Mouse (Mus musculus): ENCODE results near the gene Fgf22.

DNA sequence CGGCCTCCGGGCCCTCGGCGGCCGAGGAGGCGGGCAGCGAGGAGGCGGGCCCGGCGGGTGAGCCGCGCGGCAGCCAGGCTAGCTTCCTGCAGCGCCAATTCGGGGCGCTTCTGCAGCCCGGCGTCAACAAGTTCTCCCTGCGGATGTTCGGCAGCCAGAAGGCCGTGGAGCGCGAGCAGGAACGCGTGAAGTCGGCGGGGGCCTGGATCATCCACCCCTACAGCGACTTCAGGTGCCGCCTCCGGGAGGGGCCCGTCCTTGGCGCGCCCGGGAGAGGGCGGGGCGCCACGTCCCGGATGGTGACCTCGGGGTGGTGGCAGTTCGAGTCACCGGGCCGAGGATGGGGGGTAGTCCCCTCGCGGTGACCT, 37.9 kb upstream of the Fgf22 start:
- no peak for TF ChIP-seq POLR2A (IDR thresholded peaks at IDR 0.05; ENCODE audit: low read depth, low read length)
- TF ChIP-seq CTCF (IDR thresholded peaks at IDR 0.05; ENCODE audit: borderline replicate concordance, insufficient read depth, low read length), result no peak
